Mouse (Mus musculus): ENCODE measurements around the gene Frat1. TPM values are rescaled to one million over a fixed set of nuclear protein-coding genes. Genes with fewer than 3 reads are reported as not detected.

Gene Frat1
- polyA plus RNA-seq, 1 experiment from 2014 or later = 18.1 TPM

GRCm38 (mm10) chr19:41881842-41882241 lies 52.1 kb downstream of the Frat1 start:
- H3K36me3 ChIP-seq (replicated peaks) = peaks cover 73% of the 10 kb centered on the region
- no peak overlapping the region for H3K27ac ChIP-seq
- H3K27me3 ChIP-seq = no peaks in the 10 kb centered on the region
- no peak overlapping the region for H3K4me2 ChIP-seq
- H3K9me3 ChIP-seq = no peaks in the 10 kb centered on the region
- no peaks in the 10 kb centered on the region for H3K4me1 ChIP-seq
- WGBS = 100% methylated on average over 4 of the region's 4 CpGs
- ATAC-seq (ENCODE audit: low FRiP score) = no peak
- H3K9ac ChIP-seq = no peak overlapping the region
- H3K4me3 ChIP-seq (replicated peaks) = no peak overlapping the region

Other genes starting within 250 kb of the Frat1 start
- 3.0 and 3.7 TPM in 2 replicates for gene Gm340, start 247.6 kb upstream of the Frat1 start, polyA plus RNA-seq (2016; fragmentation: Nextera tagmentation; extraction: Ambion mirVana)
- gene Slit1, start 86.3 kb upstream of the Frat1 start, polyA plus RNA-seq (2016; fragmentation: Nextera tagmentation; extraction: Ambion mirVana) = 11.0 and 14.0 TPM in 2 replicates
- 36.0 and 38.8 TPM in 2 replicates for gene Arhgap19, start 27.9 kb upstream of the Frat1 start, polyA plus RNA-seq (2016; fragmentation: Nextera tagmentation; extraction: Ambion mirVana)
- 19.3 and 22.7 TPM in 2 replicates for gene Frat2, start 18.2 kb downstream of the Frat1 start, polyA plus RNA-seq (2016; fragmentation: Nextera tagmentation; extraction: Ambion mirVana)
- gene Rrp12, start 66.2 kb downstream of the Frat1 start, polyA plus RNA-seq (2016; fragmentation: Nextera tagmentation; extraction: Ambion mirVana) = 24.3 and 28.1 TPM in 2 replicates
- gene Pgam1, start 82.0 kb downstream of the Frat1 start, polyA plus RNA-seq (2016; fragmentation: Nextera tagmentation; extraction: Ambion mirVana) = 621 and 639 TPM in 2 replicates
- 77.7 and 83.2 TPM in 2 replicates for gene Exosc1, start 103.5 kb downstream of the Frat1 start, polyA plus RNA-seq (2016; fragmentation: Nextera tagmentation; extraction: Ambion mirVana)
- gene Zdhhc16, start 103.5 kb downstream of the Frat1 start, polyA plus RNA-seq (2016; fragmentation: Nextera tagmentation; extraction: Ambion mirVana) = 79.5 and 82.5 TPM in 2 replicates
- gene Mms19, start 151.2 kb downstream of the Frat1 start, polyA plus RNA-seq (2016; fragmentation: Nextera tagmentation; extraction: Ambion mirVana) = 32.2 and 36.7 TPM in 2 replicates
- gene Ubtd1, start 151.8 kb downstream of the Frat1 start, polyA plus RNA-seq (2016; fragmentation: Nextera tagmentation; extraction: Ambion mirVana) = 7.1 and 7.8 TPM in 2 replicates
- gene Ankrd2, start 206.0 kb downstream of the Frat1 start, polyA plus RNA-seq (2016; fragmentation: Nextera tagmentation; extraction: Ambion mirVana) = 0.28 and 0.49 TPM in 2 replicates
- gene Hoga1, start 215.6 kb downstream of the Frat1 start, polyA plus RNA-seq (2016; fragmentation: Nextera tagmentation; extraction: Ambion mirVana) = 1.1 and 1.5 TPM in 2 replicates
- gene 4933411K16Rik, start 222.3 kb downstream of the Frat1 start, polyA plus RNA-seq (2016; fragmentation: Nextera tagmentation; extraction: Ambion mirVana) = 0.14 TPM in 2 replicates

Data from forebrain, embryonic 12.5 days (tissue).